Mouse (Mus musculus): ENCODE measurements around the gene Trmt5. TPM values are rescaled to one million over a fixed set of nuclear protein-coding genes. Genes with fewer than 3 reads are reported as not detected.

Trmt5 gene
- polyA plus RNA-seq, 1 experiment from 2014 or later: 6.6 TPM

DNA sequence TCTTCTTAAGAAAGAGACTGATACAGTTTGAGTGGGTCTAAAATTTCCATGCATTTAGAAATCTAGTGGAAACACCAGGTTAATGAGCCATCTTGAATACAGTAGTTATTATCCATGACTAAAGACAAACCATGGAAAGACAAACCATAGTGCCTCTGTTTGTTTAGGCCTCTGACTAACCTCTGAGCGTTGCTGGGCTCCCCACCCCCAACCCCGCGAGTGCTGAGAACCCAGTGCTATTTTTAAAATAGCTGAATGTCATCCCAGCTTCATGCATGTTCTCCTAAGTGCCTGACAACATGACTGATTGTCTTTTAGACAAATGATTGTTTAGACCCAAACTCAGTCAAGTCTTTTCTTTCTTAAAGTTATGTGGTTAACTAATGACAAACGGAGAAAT is 39.1 kb upstream of the Trmt5 start:
- no peak overlapping the region for H3K27ac ChIP-seq (ENCODE audit: low read depth, low read length)

DNA sequence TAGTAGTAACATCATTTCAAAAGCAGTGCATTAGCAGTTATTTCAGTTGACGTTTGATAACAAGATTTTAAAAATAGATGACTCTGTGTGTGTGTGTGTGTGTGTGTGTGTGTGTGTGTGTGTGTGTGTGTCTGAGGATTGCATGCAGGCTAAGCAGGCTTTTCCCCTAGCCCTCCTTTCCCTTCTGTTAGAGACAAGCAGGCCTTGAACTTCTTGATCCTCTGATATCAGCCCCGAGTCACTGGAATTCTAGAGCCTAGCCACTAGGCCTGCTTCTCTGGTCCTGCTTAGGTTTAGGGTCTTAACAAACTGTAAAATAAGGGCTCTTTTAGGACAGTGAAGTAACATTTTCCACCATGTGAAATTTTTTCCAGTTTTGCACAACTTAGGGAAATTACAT is 38.7 kb upstream of the Trmt5 start:
- no peaks in the 10 kb centered on the region for H3K4me1 ChIP-seq (replicated peaks; ENCODE audit: control insufficient read depth, insufficient read depth, low read length)
- no peak overlapping the region for H3K27ac ChIP-seq (ENCODE audit: low read depth, low read length)
- no peak for ATAC-seq
- no peaks in the 10 kb centered on the region; the same call in 1 of the 2 replicates for H3K36me3 ChIP-seq (ENCODE audit: control insufficient read depth, insufficient read depth)
- no peak overlapping the region for H3K9ac ChIP-seq (ENCODE audit: low read depth, low read length)
- no peak overlapping the region for H3K4me3 ChIP-seq (ENCODE audit: low read depth, low read length)
- TF ChIP-seq CTCF (IDR thresholded peaks at IDR 0.05; ENCODE audit: low read depth): no peak
- 62% methylated on average over 2 of the region's 2 CpGs for WGBS
- no peak overlapping the region for H3K4me2 ChIP-seq (replicated peaks; ENCODE audit: low read depth)
- no peaks in the 10 kb centered on the region for H3K27me3 ChIP-seq (replicated peaks; ENCODE audit: control insufficient read depth, insufficient read depth, low read length)
- H3K9me3 ChIP-seq (ENCODE audit: control insufficient read depth): no peaks in the 10 kb centered on the region

More for the DNA sequence above, 39.1 kb upstream of the Trmt5 start:
- Histone ChIP-seq H3K36me3 (ENCODE audit: control insufficient read depth, insufficient read depth) (no peaks in the 10 kb centered on the region; the same call in 1 of the 2 replicates), H3K27me3 (replicated peaks; ENCODE audit: control insufficient read depth, insufficient read depth, low read length) (no peaks in the 10 kb centered on the region), H3K4me3 (ENCODE audit: low read depth, low read length) (no peak overlapping the region), H3K4me2 (replicated peaks; ENCODE audit: low read depth) (no peak overlapping the region), H3K4me1 (replicated peaks; ENCODE audit: control insufficient read depth, insufficient read depth, low read length) (no peaks in the 10 kb centered on the region), H3K9ac (ENCODE audit: low read depth, low read length) (no peak overlapping the region), H3K9me3 (ENCODE audit: control insufficient read depth) (no peaks in the 10 kb centered on the region)
- ATAC-seq: no peak
- TF ChIP-seq CTCF (IDR thresholded peaks at IDR 0.05; ENCODE audit: low read depth): no peak
- 26% methylated on average over 4 of the region's 4 CpGs for WGBS

DNA sequence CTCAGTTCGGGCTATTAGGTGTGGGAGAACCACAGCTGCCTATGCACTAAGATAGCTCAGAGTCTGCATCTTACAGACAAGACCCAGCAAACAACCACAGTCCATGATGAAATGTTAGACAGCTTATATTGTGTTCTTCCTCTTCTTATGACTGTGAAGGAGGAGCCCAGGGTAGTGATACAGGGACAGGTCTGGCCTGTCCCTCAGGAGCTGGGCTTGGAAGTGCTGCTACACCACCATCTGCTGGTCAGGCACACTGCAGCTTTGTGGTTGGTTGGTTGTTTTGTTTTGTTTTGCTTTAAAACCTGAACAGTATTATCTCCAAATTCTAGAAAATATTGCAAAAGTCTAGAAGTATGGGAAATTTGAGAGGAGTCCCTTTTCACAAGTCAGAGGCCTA is 38.2 kb upstream of the Trmt5 start:
- no peak overlapping the region for H3K27ac ChIP-seq (ENCODE audit: low read depth, low read length)
- H3K4me1 ChIP-seq (replicated peaks; ENCODE audit: control insufficient read depth, insufficient read depth, low read length): no peaks in the 10 kb centered on the region
- no peaks in the 10 kb centered on the region; the same call in 1 of the 2 replicates for H3K36me3 ChIP-seq (ENCODE audit: control insufficient read depth, insufficient read depth)
- H3K4me3 ChIP-seq (ENCODE audit: low read depth, low read length): no peak overlapping the region
- H3K9me3 ChIP-seq (ENCODE audit: control insufficient read depth): no peaks in the 10 kb centered on the region
- no peak overlapping the region for H3K9ac ChIP-seq (ENCODE audit: low read depth, low read length)
- no peak overlapping the region for H3K4me2 ChIP-seq (replicated peaks; ENCODE audit: low read depth)
- WGBS: 86% methylated on average over 1 of the region's 1 CpGs
- peak; percentile 62 for TF ChIP-seq CTCF (IDR thresholded peaks at IDR 0.05; ENCODE audit: low read depth)
- ATAC-seq: no peak
- no peaks in the 10 kb centered on the region for H3K27me3 ChIP-seq (replicated peaks; ENCODE audit: control insufficient read depth, insufficient read depth, low read length)

DNA sequence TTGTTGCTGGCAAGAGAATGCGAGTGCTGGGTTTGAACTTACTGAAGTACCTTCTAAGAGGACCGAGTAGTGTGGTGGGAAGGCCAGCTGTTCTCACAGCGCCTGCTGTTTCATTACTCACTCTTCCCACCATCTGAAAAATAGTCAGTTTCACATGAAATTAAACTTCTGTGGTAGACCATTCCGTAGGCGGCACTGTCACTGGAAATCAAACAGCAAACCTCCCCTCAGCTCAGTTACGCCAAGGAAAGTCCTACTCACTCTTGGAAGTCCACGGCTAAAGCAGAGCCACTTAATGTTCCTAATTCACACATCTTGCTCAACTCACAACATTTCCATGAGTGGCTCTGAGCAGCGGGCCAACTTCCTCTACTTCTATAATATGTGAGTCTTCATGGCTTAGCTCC is 37.7 kb upstream of the Trmt5 start:
- H3K9ac ChIP-seq (ENCODE audit: low read depth, low read length): no peak overlapping the region
- no peak overlapping the region for H3K4me2 ChIP-seq (replicated peaks; ENCODE audit: low read depth)
- H3K4me3 ChIP-seq (ENCODE audit: low read depth, low read length): no peak overlapping the region
- no peaks in the 10 kb centered on the region; the same call in 1 of the 2 replicates for H3K36me3 ChIP-seq (ENCODE audit: control insufficient read depth, insufficient read depth)
- 85% methylated on average over 8 of the region's 8 CpGs for WGBS
- H3K27me3 ChIP-seq (replicated peaks; ENCODE audit: control insufficient read depth, insufficient read depth, low read length): no peaks in the 10 kb centered on the region
- no peaks in the 10 kb centered on the region for H3K9me3 ChIP-seq (ENCODE audit: control insufficient read depth)
- no peak for TF ChIP-seq CTCF (IDR thresholded peaks at IDR 0.05; ENCODE audit: low read depth)
- ATAC-seq: no peak
- no peaks in the 10 kb centered on the region for H3K4me1 ChIP-seq (replicated peaks; ENCODE audit: control insufficient read depth, insufficient read depth, low read length)
- no peak overlapping the region for H3K27ac ChIP-seq (ENCODE audit: low read depth, low read length)

DNA sequence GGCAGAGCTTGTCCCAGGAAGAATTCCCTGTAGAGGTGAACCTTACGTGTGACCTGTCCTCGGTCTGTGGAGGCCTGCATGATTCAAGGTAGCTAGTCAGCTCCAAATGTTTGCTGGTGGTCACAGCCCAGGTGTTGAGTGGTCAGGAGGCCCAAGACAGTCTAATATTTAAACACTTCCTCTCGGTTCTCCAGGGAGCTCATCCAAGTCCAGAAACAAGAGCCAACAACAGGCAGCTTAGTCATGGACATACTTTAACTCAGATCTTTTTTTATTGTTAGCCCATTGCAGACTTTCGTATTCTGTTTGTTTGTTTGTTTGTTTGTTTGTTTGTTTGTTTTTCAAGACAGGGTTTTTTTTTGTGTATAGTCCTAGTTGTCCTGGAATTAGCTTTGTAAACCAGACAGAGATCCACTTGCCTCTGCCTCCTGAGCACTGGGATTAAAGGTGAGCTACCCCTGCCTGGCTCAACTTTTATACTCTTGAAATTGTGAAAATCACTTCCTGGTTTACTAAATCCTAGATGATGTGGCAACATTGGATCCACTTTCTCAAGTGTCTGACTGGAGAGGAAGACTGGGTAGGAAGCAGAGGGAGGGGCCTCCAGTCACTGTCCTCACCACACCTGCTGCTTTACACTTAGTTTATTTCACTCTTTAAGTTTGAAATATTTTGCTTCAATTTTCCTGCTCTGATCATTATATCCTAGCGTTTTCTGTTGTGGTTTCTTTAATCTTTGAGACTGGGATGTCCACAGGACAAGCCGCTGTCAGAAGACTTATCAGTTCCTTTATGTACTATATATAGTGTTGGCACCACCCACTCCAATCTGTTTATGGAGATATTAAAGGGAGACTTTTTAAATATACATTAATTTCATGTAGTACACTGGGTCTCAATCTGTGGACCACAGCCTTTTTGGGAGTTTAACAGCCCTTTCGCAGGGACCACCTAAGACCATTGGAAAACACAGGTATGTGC is 31.5 kb upstream of the Trmt5 start:
- H3K27ac ChIP-seq (ENCODE audit: low read depth, low read length): no peak overlapping the region
- no peaks in the 10 kb centered on the region for H3K9me3 ChIP-seq (ENCODE audit: control insufficient read depth)
- H3K4me3 ChIP-seq (ENCODE audit: low read depth, low read length): no peak overlapping the region
- no peak overlapping the region for H3K9ac ChIP-seq (ENCODE audit: low read depth, low read length)
- WGBS: 92% methylated on average over 7 of the region's 7 CpGs
- no peak overlapping the region for H3K4me2 ChIP-seq (replicated peaks; ENCODE audit: low read depth)
- no peaks in the 10 kb centered on the region for H3K27me3 ChIP-seq (replicated peaks; ENCODE audit: control insufficient read depth, insufficient read depth, low read length)
- H3K36me3 ChIP-seq (ENCODE audit: control insufficient read depth, insufficient read depth): peaks cover 8% of the 10 kb centered on the region
- no peaks in the 10 kb centered on the region for H3K4me1 ChIP-seq (replicated peaks; ENCODE audit: control insufficient read depth, insufficient read depth, low read length)
- no peak for TF ChIP-seq CTCF (IDR thresholded peaks at IDR 0.05; ENCODE audit: low read depth)
- ATAC-seq: no peak

DNA sequence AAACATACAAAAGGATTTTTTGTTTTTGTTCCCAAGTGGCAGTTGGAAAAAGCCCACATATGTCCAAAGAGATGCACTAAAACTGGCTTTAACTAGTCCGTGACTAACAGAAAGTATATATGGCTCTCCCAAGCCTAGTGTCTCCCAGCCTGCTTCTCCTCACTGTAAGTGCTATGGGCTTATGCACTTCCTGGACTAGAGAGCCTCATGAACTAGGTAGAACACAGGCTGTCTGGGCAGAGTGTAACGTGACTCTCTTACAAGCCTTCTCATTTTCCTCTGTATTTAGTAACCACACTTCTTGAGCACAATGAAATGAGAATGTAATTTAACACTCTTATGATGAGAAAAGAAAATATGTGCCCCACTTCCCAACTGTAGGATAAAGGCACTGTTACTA is 22.2 kb upstream of the Trmt5 start:
- no peaks in the 10 kb centered on the region for H3K9me3 ChIP-seq (ENCODE audit: control insufficient read depth)
- no peak overlapping the region for H3K4me2 ChIP-seq (replicated peaks; ENCODE audit: low read depth)
- H3K4me1 ChIP-seq (replicated peaks; ENCODE audit: control insufficient read depth, insufficient read depth, low read length): no peaks in the 10 kb centered on the region
- TF ChIP-seq CTCF (IDR thresholded peaks at IDR 0.05; ENCODE audit: low read depth): no peak
- H3K27me3 ChIP-seq (replicated peaks; ENCODE audit: control insufficient read depth, insufficient read depth, low read length): no peaks in the 10 kb centered on the region
- no peak overlapping the region for H3K27ac ChIP-seq (ENCODE audit: low read depth, low read length)
- no peak overlapping the region for H3K9ac ChIP-seq (ENCODE audit: low read depth, low read length)
- 80% methylated on average over 2 of the region's 2 CpGs for WGBS
- H3K4me3 ChIP-seq (ENCODE audit: low read depth, low read length): no peak overlapping the region
- no peak for ATAC-seq
- H3K36me3 ChIP-seq (ENCODE audit: control insufficient read depth, insufficient read depth): no peaks in the 10 kb centered on the region

Measured in intestine, postnatal 0 days (tissue).